Mouse (Mus musculus) urinary bladder, postnatal 25 days (tissue): ENCODE measurements around the gene Zfp697.
"Not testable (repeated sequence)": the region's sequence is repeated elsewhere in the genome, so short reads cannot be mapped to it uniquely, and the experiment has no call there.

Experiments used
- DNase-seq: peaks from one replicate; pipeline ENCODE4 v3.0.0; 2022; ENCODE audit warnings: low spot score

The Zfp697 gene

GRCm38 (mm10) chr3:98422926-98423325 is 40.7 kb downstream of the Zfp697 start:
- DNase-seq, result no peak

GRCm38 (mm10) chr3:98426749-98427148 is 44.5 kb downstream of the Zfp697 start:
- no peak for DNase-seq

GRCm38 (mm10) chr3:98427260-98427599 is 45.0 kb downstream of the Zfp697 start:
- no peak for DNase-seq

GRCm38 (mm10) chr3:98427600-98428448 is 45.6 kb downstream of the Zfp697 start:
- DNase-seq, result peak; percentile 66

GRCm38 (mm10) chr3:98428449-98428775 is 46.2 kb downstream of the Zfp697 start:
- no peak for DNase-seq

GRCm38 (mm10) chr3:98428928-98429525 is 46.8 kb downstream of the Zfp697 start:
- DNase-seq, result no peak

- no peak for DNase-seq
Measured at GRCm38 (mm10) chr3:98434088-98434816, 52.0 kb downstream of the Zfp697 start.

GRCm38 (mm10) chr3:98435030-98435429 is 52.8 kb downstream of the Zfp697 start:
- no peak for DNase-seq

- DNase-seq, result not testable (repeated sequence)
Measured at GRCm38 (mm10) chr3:98442245-98442644, 60.0 kb downstream of the Zfp697 start.

GRCm38 (mm10) chr3:98443149-98443779 is 61.0 kb downstream of the Zfp697 start:
- not testable (repeated sequence) for DNase-seq

- not testable (repeated sequence) for DNase-seq
Measured at GRCm38 (mm10) chr3:98443924-98444323, 61.7 kb downstream of the Zfp697 start.

GRCm38 (mm10) chr3:98453786-98454185 is 71.5 kb downstream of the Zfp697 start:
- not testable (repeated sequence) for DNase-seq

- not testable (repeated sequence) for DNase-seq
Measured at GRCm38 (mm10) chr3:98457026-98457425, 74.8 kb downstream of the Zfp697 start, which contains the start of gene Gm4450. Gene Gm4450 (minus strand): TSS chr3:98457126.

- not testable (repeated sequence) for DNase-seq
Measured at GRCm38 (mm10) chr3:98469323-98469722, 87.1 kb downstream of the Zfp697 start.

- DNase-seq, result not testable (repeated sequence)
Measured at GRCm38 (mm10) chr3:98471057-98471456, 88.8 kb downstream of the Zfp697 start.

- DNase-seq, result not testable (repeated sequence)
Measured at GRCm38 (mm10) chr3:98471499-98471898, 89.2 kb downstream of the Zfp697 start.

GRCm38 (mm10) chr3:98494184-98494583 is 111.9 kb downstream of the Zfp697 start:
- not testable (repeated sequence) for DNase-seq

GRCm38 (mm10) chr3:98495055-98495454 is 112.8 kb downstream of the Zfp697 start:
- not testable (repeated sequence) for DNase-seq

GRCm38 (mm10) chr3:98496762-98497161 is 114.5 kb downstream of the Zfp697 start:
- DNase-seq, result not testable (repeated sequence)

- DNase-seq, result not testable (repeated sequence)
Measured at GRCm38 (mm10) chr3:98497401-98497800, 115.1 kb downstream of the Zfp697 start.

- DNase-seq, result not testable (repeated sequence)
Measured at GRCm38 (mm10) chr3:98507229-98507628, 125.0 kb downstream of the Zfp697 start.

- not testable (repeated sequence) for DNase-seq
Measured at GRCm38 (mm10) chr3:98510414-98510813, 128.2 kb downstream of the Zfp697 start, which contains the start of gene Hsd3b4. Gene Hsd3b4 (minus strand): TSS chr3:98510514.
